Mouse (Mus musculus): ENCODE measurements at regions not wholly inside any gene's neighbourhood (a gene's known extent, or its start where the extent isn't known, plus 50 kb on each side); places are given as distances from the start of the nearest gene placed in this dataset.

GRCm38 (mm10) chr10:111695918-111696760 is 190.1 kb downstream of the Phlda1 start:
- no peaks in the 10 kb centered on the region for H3K9me3 ChIP-seq (replicated peaks; ENCODE audit: insufficient read depth, low read length)
- H3K27ac ChIP-seq (ENCODE audit: control insufficient read depth, low read depth, low read length), result no peak overlapping the region
- TF ChIP-seq NRF1 (IDR thresholded peaks at IDR 0.05; ENCODE audit: insufficient read depth, low read depth, low read length, poor library complexity, severe bottlenecking) (no peak), ELF1 (IDR thresholded peaks at IDR 0.05; ENCODE audit: low read depth, low read length) (no peak), ETS1 (IDR thresholded peaks at IDR 0.05; ENCODE audit: low read depth, low read length) (no peak), USF1 (IDR thresholded peaks at IDR 0.05; ENCODE audit: low read depth, low read length) (no peak), ZC3H11A (IDR thresholded peaks at IDR 0.05; ENCODE audit: low read depth, low read length) (no peak), UBTF (IDR thresholded peaks at IDR 0.05; ENCODE audit: borderline replicate concordance, insufficient read depth, low read depth, low read length) (no peak), ZKSCAN1 (IDR thresholded peaks at IDR 0.05; ENCODE audit: low read depth, low read length) (no peak)
- H3K4me3 ChIP-seq (ENCODE audit: control insufficient read depth in 1 of 2, insufficient read depth in 1 of 2, low read depth in 2 of 2, low read length in 2 of 2), result no peak overlapping the region
- H3K36me3 ChIP-seq (ENCODE audit: control insufficient read depth in 1 of 2, insufficient read depth in 2 of 2, low read length in 2 of 2), result no peaks in the 10 kb centered on the region
- no peaks in the 10 kb centered on the region for H3K4me1 ChIP-seq (ENCODE audit: control insufficient read depth in 1 of 2, insufficient read depth in 2 of 2, low read length in 2 of 2)
- DNase-seq (ENCODE audit: low read depth, low spot score), result no peak
- H3K79me2 ChIP-seq (ENCODE audit: control insufficient read depth, insufficient read depth, low read length, poor library complexity), result no peaks in the 10 kb centered on the region
- H3K9ac ChIP-seq (ENCODE audit: control insufficient read depth, low read depth, low read length, poor library complexity, severe bottlenecking), result no peak overlapping the region
- peaks cover 0 to 3% of the 10 kb centered on the region in 2 experiments; a peak in 2 of 4 replicates for H3K27me3 ChIP-seq (ENCODE audit: control insufficient read depth in 1 of 2, insufficient read depth in 2 of 2, low read length in 2 of 2)

- Histone ChIP-seq H3K36me3 (ENCODE audit: control insufficient read depth in 1 of 2, insufficient read depth in 2 of 2, low read length in 2 of 2) (no peaks in the 10 kb centered on the region), H3K27ac (ENCODE audit: control insufficient read depth, low read depth, low read length) (no peak overlapping the region), H3K79me2 (ENCODE audit: control insufficient read depth, insufficient read depth, low read length, poor library complexity) (no peaks in the 10 kb centered on the region), H3K4me1 (ENCODE audit: control insufficient read depth in 1 of 2, insufficient read depth in 2 of 2, low read length in 2 of 2) (no peaks in the 10 kb centered on the region), H3K4me3 (ENCODE audit: control insufficient read depth in 1 of 2, insufficient read depth in 1 of 2, low read depth in 2 of 2, low read length in 2 of 2) (no peak overlapping the region), H3K9ac (ENCODE audit: control insufficient read depth, low read depth, low read length, poor library complexity, severe bottlenecking) (no peak overlapping the region), H3K9me3 (replicated peaks; ENCODE audit: insufficient read depth, low read length) (no peaks in the 10 kb centered on the region), H3K27me3 (ENCODE audit: control insufficient read depth in 1 of 2, insufficient read depth in 2 of 2, low read length in 2 of 2) (peaks cover 0 to 3% of the 10 kb centered on the region in 2 experiments; a peak in 3 of 4 replicates)
- DNase-seq (ENCODE audit: low read depth, low spot score), result peak; percentile 6
- TF ChIP-seq SMC3 (IDR thresholded peaks at IDR 0.05; ENCODE audit: low read depth, low read length) (no peak), CHD2 (IDR thresholded peaks at IDR 0.05; ENCODE audit: low read length) (no peak), USF1 (IDR thresholded peaks at IDR 0.05; ENCODE audit: low read depth, low read length) (no peak), BHLHE40 (IDR thresholded peaks at IDR 0.05; ENCODE audit: borderline replicate concordance, low read depth, low read length) (no peak), E2F4 (IDR thresholded peaks at IDR 0.05; ENCODE audit: borderline replicate concordance, low read depth, low read length) (no peak), TAL1 (IDR thresholded peaks at IDR 0.05; ENCODE audit: low read length) (no peak), MXI1 (IDR thresholded peaks at IDR 0.05; ENCODE audit: low read depth, low read length) (no peak), MYC (IDR thresholded peaks at IDR 0.05; ENCODE audit: low read depth, low read length) (no peak), POLR2A (IDR thresholded peaks at IDR 0.05; ENCODE audit: control insufficient read depth in 1 of 2, insufficient read depth in 1 of 2, low read depth in 1 of 2, low read length in 2 of 2, poor library complexity in 1 of 2) (no peak), TCF12 (IDR thresholded peaks at IDR 0.05; ENCODE audit: low read depth, low read length) (no peak), ETS1 (IDR thresholded peaks at IDR 0.05; ENCODE audit: low read depth, low read length) (no peak), ZKSCAN1 (IDR thresholded peaks at IDR 0.05; ENCODE audit: low read depth, low read length) (no peak), MAX (IDR thresholded peaks at IDR 0.05; ENCODE audit: low read length) (no peak), POLR2AphosphoS2 (IDR thresholded peaks at IDR 0.05; ENCODE audit: low read length) (no peak), HCFC1 (IDR thresholded peaks at IDR 0.05; ENCODE audit: low read depth, low read length) (no peak)
Observed at GRCm38 (mm10) chr10:111696987-111697386, 190.9 kb downstream of the Phlda1 start.

Data from MEL (cell line).